Mouse (Mus musculus) liver, embryonic 14.5 days (tissue): ENCODE data around the gene Zscan26.
"Not testable (repeated sequence)": the region's sequence is repeated elsewhere in the genome, so short reads cannot be mapped to it uniquely, and the experiment has no call there.

Experiments used
- CTCF ChIP-seq: IDR thresholded peaks from 2 replicates; pipeline ENCODE4 v1.5.1; 2016; ENCODE audit warnings: antibody characterized with exemption, low read depth, control low read depth
- EP300 ChIP-seq: IDR thresholded peaks from 2 replicates; pipeline ENCODE4 v1.6.1; 2016; ENCODE audit warnings: antibody characterized with exemption, low read depth

DNA sequence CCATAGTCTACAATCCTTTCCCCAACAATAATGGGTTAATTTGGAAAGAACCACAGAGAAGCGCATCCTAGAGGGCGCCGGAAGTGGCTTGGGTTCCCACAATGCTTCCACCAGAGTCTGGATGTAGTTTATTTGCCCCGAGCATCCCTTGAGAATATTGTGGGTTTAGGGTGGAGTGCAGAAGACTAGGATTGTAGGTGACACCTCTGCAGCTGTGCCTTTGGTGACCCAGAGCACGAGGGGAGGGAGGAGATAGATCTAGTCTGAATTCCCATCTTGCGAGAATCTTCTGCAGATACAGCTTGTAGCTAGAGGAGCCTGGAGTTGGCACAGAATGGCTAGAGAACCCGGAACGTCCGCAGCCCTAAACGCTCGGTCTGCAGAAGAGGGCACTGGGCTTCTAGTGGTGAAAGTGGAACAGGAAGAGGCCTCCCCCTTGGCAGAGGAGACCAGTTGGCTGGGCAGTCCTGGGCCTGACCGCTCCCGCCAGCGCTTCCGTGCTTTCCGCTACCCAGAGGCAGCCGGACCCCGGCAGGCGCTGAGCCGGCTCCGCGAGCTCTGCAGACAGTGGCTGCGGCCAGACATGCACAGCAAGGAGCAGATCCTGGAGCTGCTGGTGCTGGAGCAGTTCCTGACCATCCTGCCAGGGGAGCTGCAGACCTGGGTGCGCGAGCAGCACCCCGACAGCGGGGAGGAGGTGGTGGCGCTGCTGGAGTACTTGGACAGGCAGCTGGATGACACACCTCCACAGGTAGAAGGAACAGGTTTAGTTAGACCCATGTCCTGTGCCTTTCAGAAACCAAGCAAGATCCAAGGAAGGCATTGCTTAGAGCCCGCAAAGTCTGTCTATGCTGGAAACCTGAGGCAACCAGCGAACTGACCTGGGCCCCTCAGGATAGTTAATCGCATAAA is 25.5 kb upstream of the Zscan26 start, which contains the start of the genes Zkscan4 and Gm10065:
- not testable (repeated sequence) for TF ChIP-seq CTCF, EP300
